Mouse (Mus musculus): ENCODE measurements around the gene Tmem95.
"Not testable (repeated sequence)": the region's sequence is repeated elsewhere in the genome, so short reads cannot be mapped to it uniquely, and the experiment has no call there.

DNA sequence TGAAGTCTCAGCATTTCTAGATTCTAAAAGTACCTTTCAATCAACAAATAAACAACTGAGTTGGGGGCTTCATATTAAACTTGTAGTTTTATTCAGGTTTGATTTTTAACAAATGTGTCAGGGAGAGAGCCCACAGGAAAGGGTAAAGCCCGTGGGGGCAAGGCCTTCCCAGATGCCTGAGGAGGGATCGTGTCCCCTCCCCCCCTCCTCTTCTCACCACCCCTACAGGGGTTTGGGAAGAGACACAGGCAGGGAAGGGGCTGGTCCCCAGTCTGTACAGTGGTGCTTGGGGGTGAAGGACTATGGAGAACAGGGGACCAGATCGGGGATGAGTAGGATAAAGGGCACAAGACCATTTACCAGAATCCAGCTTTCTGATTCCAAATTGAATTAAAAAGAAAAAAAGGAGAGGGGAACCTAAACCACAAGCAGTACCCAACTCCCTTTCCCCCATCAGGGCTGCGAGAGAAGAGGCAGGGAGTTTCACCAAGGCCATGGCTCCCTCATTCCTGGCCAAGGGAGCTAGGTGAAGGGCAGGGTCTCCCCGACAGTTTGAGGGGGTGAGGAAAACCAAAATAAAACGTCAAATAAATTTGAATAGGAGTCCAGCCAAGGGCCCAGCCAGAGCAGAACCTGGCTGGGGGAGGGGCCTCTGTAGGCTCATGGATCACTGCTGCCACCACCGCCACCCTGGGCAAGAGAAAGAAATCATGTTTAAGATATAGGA is 39.0 kb upstream of the Tmem95 start:
- TF ChIP-seq CTCF (IDR thresholded peaks at IDR 0.05; ENCODE audit: low read depth, low read length); GATA1 (IDR thresholded peaks at IDR 0.05; ENCODE audit: borderline replicate concordance, low read length): not testable (repeated sequence)

Data from G1E (cell line).